Mouse (Mus musculus): ENCODE data around the gene Fzd9. TPM values are rescaled to one million over a fixed set of nuclear protein-coding genes. Genes with fewer than 3 reads are reported as not detected.
"Not testable (repeated sequence)": the region's sequence is repeated elsewhere in the genome, so short reads cannot be mapped to it uniquely, and the experiment has no call there.

Gene Fzd9
- polyA plus RNA-seq, 1 experiment from 2014 or later = 27.7 TPM

- Histone ChIP-seq H3K4me2 (0 out of 2 replicates have a peak overlapping the region, but pooled peaks have one; percentile 5), H3K27ac (no peak overlapping the region), H3K36me3 (replicated peaks) (peaks cover 54% of the 10 kb centered on the region), H3K9ac (peak overlapping the region; percentile 30; the same call in 1 of the 2 replicates), H3K27me3 (peaks cover 19% of the 10 kb centered on the region), H3K4me3 (replicated peaks) (no peak overlapping the region), H3K4me1 (peaks cover 44% of the 10 kb centered on the region), H3K9me3 (no peaks in the 10 kb centered on the region)
- 49% methylated on average over 4 of the region's 4 CpGs for WGBS
- ATAC-seq (ENCODE audit: low FRiP score) = no peak
Measured at GRCm38 (mm10) chr5:135246531-135246930, 4.5 kb downstream of the Fzd9 start.

- H3K4me3 ChIP-seq (replicated peaks) = no peak overlapping the region
- H3K27me3 ChIP-seq = no peaks in the 10 kb centered on the region
- 92% methylated on average over 1 of the region's 1 CpGs for WGBS
- ATAC-seq (ENCODE audit: low FRiP score) = no peak
- no peak overlapping the region for H3K27ac ChIP-seq
- peaks cover 16% of the 10 kb centered on the region for H3K4me1 ChIP-seq
- H3K9me3 ChIP-seq = no peaks in the 10 kb centered on the region
- peaks cover 88% of the 10 kb centered on the region for H3K36me3 ChIP-seq (replicated peaks)
- H3K9ac ChIP-seq = no peak overlapping the region
- no peak overlapping the region for H3K4me2 ChIP-seq
Measured at GRCm38 (mm10) chr5:135243166-135243565, 7.9 kb downstream of the Fzd9 start.

DNA sequence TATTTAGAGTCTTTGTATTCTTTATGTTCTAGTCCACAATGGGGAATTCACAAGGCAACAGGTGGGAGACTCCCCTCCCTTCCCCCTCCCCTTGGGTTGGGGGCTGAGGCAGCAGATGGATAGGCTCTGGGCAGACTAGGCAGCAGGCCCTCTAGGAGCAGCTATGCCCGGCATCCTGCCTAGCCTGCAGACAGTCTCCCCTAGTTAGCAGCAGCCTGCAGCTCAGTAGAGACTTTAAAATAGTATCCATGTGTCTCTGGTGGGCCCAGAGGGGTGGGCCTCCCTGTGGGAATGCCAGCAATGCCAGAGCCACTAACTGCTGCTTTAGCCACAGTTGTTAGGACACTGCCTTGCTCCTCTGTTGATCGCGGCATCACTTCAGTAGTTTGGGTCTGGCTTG, 8.4 kb downstream of the Fzd9 start:
- WGBS = 93% methylated on average over 3 of the region's 3 CpGs
- Histone ChIP-seq H3K4me2 (no peak overlapping the region), H3K27ac (no peak overlapping the region), H3K9ac (no peak overlapping the region), H3K9me3 (no peaks in the 10 kb centered on the region), H3K36me3 (replicated peaks) (peaks cover 93% of the 10 kb centered on the region), H3K4me1 (peaks cover 12% of the 10 kb centered on the region), H3K4me3 (replicated peaks) (no peak overlapping the region), H3K27me3 (no peaks in the 10 kb centered on the region)
- ATAC-seq (ENCODE audit: low FRiP score) = no peak

- Histone ChIP-seq H3K36me3 (replicated peaks) (peaks cover 95% of the 10 kb centered on the region), H3K4me2 (no peak overlapping the region), H3K9me3 (no peaks in the 10 kb centered on the region), H3K27me3 (no peaks in the 10 kb centered on the region), H3K4me1 (peaks cover 7% of the 10 kb centered on the region), H3K4me3 (replicated peaks) (no peak overlapping the region), H3K27ac (no peak overlapping the region), H3K9ac (no peak overlapping the region)
- ATAC-seq (ENCODE audit: low FRiP score) = no peak
- WGBS = 84% methylated on average over 12 of the region's 12 CpGs
Measured at GRCm38 (mm10) chr5:135242136-135242535, 8.9 kb downstream of the Fzd9 start.

GRCm38 (mm10) chr5:135241474-135241873, 9.6 kb downstream of the Fzd9 start:
- Histone ChIP-seq H3K27ac (no peak overlapping the region; the same call in 1 of the 2 replicates), H3K9me3 (no peaks in the 10 kb centered on the region), H3K9ac (no peak overlapping the region), H3K4me3 (replicated peaks) (no peak overlapping the region), H3K4me1 (0 out of 2 replicates have a peak, but pooled peaks cover 6% of the 10 kb centered on the region), H3K36me3 (replicated peaks) (peaks cover 100% of the 10 kb centered on the region), H3K4me2 (no peak overlapping the region), H3K27me3 (no peaks in the 10 kb centered on the region)
- ATAC-seq (ENCODE audit: low FRiP score) = no peak
- WGBS = 70% methylated on average over 1 of the region's 1 CpGs

GRCm38 (mm10) chr5:135238832-135239231, 12.2 kb downstream of the Fzd9 start:
- whole genome bisulfite sequencing = 78% methylated on average over 2 of the region's 2 CpGs

DNA sequence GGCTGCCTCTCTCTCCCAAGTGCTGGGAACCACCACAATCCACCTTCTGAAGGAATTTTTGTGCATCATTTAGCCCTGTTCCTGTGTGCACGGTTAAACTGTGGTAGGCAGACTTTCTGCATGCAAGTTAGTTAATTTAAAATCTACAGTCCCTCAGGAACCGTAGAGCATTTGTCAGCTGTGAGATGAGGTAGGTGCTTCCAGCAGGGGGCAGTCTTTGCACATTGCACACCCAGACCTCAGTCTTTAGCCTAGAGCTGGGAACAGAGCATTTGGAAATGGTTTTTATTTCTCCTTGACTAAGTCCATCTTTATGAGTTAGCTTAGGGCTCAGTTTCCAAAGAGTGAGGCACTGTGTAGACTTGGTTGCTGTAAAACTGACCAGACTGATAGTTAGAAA, 14.5 kb downstream of the Fzd9 start:
- H3K9ac ChIP-seq = no peak overlapping the region
- ATAC-seq (ENCODE audit: low FRiP score) = no peak

More at GRCm38 (mm10) chr5:135238832-135239231, 12.2 kb downstream of the Fzd9 start:
- H3K27ac ChIP-seq = no peak overlapping the region
- no peaks in the 10 kb centered on the region for H3K4me1 ChIP-seq
- no peaks in the 10 kb centered on the region for H3K27me3 ChIP-seq
- H3K9ac ChIP-seq = no peak overlapping the region
- no peak overlapping the region for H3K4me2 ChIP-seq
- peaks cover 99% of the 10 kb centered on the region for H3K36me3 ChIP-seq (replicated peaks)
- no peak for ATAC-seq (ENCODE audit: low FRiP score)
- no peak overlapping the region for H3K4me3 ChIP-seq (replicated peaks)
- no peaks in the 10 kb centered on the region for H3K9me3 ChIP-seq

GRCm38 (mm10) chr5:135233166-135233920, 17.7 kb downstream of the Fzd9 start:
- H3K27me3 ChIP-seq = no peaks in the 10 kb centered on the region
- H3K27ac ChIP-seq = no peak overlapping the region
- no peak overlapping the region for H3K9ac ChIP-seq
- no peaks in the 10 kb centered on the region for H3K4me1 ChIP-seq
- peaks cover 97% of the 10 kb centered on the region for H3K36me3 ChIP-seq (replicated peaks)
- no peak overlapping the region for H3K4me3 ChIP-seq (replicated peaks)
- no peak overlapping the region for H3K4me2 ChIP-seq
- no peaks in the 10 kb centered on the region for H3K9me3 ChIP-seq
- no peak for ATAC-seq (ENCODE audit: low FRiP score)
- WGBS = 90% methylated on average over 8 of the region's 8 CpGs

More for the DNA sequence above, 14.5 kb downstream of the Fzd9 start:
- H3K4me2 ChIP-seq = no peak overlapping the region
- peaks cover 99% of the 10 kb centered on the region for H3K36me3 ChIP-seq (replicated peaks)
- no peak overlapping the region for H3K27ac ChIP-seq
- no peak overlapping the region for H3K4me3 ChIP-seq (replicated peaks)
- no peaks in the 10 kb centered on the region for H3K4me1 ChIP-seq
- WGBS = 54% methylated on average over 2 of the region's 2 CpGs
- H3K27me3 ChIP-seq = no peaks in the 10 kb centered on the region
- H3K9me3 ChIP-seq = no peaks in the 10 kb centered on the region

DNA sequence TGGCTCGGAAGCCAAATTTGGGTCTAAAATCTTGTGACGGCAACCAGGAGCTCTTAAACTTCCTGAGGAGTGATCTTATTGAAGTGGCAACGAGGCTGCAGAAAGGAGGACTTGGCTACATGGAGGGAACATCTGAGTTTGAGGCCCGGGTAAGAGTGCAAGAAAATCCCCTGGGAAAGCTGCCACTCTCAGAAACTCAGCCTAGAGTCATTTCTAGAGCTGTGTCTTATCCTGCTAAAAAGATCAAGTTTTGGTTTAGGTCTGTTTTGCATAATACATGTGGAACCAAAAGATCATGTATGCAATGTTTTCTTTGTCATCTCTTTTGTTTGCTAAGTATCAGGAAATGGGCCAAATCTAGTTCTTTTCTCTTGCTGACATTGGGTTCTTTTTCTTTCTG, 20.8 kb downstream of the Fzd9 start:
- H3K27me3 ChIP-seq = no peaks in the 10 kb centered on the region
- no peaks in the 10 kb centered on the region for H3K4me1 ChIP-seq
- H3K36me3 ChIP-seq (replicated peaks) = peaks cover 91% of the 10 kb centered on the region
- ATAC-seq (ENCODE audit: low FRiP score) = no peak
- no peak overlapping the region for H3K27ac ChIP-seq
- no peak overlapping the region for H3K4me3 ChIP-seq (replicated peaks)
- H3K4me2 ChIP-seq = no peak overlapping the region
- H3K9me3 ChIP-seq = no peaks in the 10 kb centered on the region
- WGBS = 87% methylated on average over 4 of the region's 4 CpGs
- H3K9ac ChIP-seq = no peak overlapping the region

- H3K4me2 ChIP-seq; H3K27ac ChIP-seq; H3K4me3 ChIP-seq (replicated peaks); ATAC-seq (ENCODE audit: low FRiP score); H3K9ac ChIP-seq; H3K27me3 ChIP-seq; H3K9me3 ChIP-seq; H3K4me1 ChIP-seq: not testable (repeated sequence)
- 93% methylated on average over 4 of the region's 4 CpGs for WGBS
- H3K36me3 ChIP-seq (replicated peaks) = peaks cover 87% of the 10 kb centered on the region
Measured at GRCm38 (mm10) chr5:135225879-135226278, 25.2 kb downstream of the Fzd9 start.

DNA sequence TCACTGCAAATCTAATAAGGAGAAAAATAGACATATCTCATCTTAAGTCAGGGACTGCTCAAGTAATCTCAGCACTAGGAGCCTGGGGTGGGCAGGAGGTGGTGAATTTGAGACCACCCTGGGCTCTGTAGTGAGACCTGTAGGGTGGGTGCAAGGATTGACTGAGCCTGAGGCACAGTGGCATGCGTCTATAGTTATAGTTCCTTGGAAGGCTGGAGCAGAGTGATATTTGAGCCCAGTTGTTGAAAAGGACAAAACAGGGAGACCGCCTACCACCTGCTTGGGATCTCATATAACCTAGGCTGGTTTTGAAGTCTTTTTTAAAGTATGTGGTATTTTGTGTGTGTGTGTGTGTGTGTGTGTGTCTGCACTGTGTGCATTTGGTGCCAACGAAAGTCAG, 26.9 kb downstream of the Fzd9 start:
- WGBS = 90% methylated on average over 3 of the region's 3 CpGs
- peaks cover 86% of the 10 kb centered on the region for H3K36me3 ChIP-seq (replicated peaks)
- ATAC-seq (ENCODE audit: low FRiP score) = no peak

DNA sequence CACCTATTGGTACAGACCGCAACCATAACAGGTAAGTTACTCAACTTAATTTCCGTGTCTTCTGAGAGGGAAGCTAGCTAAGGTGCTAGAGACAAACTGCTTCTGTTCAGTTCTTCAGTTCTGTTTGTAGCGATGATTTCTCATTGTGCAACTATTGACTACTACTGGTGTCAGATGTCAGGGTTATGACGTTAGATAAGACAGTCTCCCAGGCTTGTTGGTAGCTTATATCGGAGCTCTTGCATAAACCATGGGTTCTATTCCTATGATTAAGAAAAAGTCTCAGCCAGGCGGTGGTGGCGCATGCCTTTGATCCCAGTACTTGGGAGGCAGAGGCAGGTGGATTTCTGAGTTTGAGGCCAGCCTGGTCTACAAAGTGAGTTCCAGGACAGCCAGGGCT, 29.0 kb downstream of the Fzd9 start:
- H3K4me1 ChIP-seq = no peaks in the 10 kb centered on the region
- H3K9me3 ChIP-seq = no peaks in the 10 kb centered on the region
- no peak overlapping the region for H3K27ac ChIP-seq
- WGBS = 95% methylated on average over 7 of the region's 7 CpGs
- H3K4me3 ChIP-seq (replicated peaks) = no peak overlapping the region
- no peak overlapping the region for H3K4me2 ChIP-seq
- no peak overlapping the region for H3K9ac ChIP-seq
- H3K36me3 ChIP-seq (replicated peaks) = peaks cover 88% of the 10 kb centered on the region
- H3K27me3 ChIP-seq = no peaks in the 10 kb centered on the region
- ATAC-seq (ENCODE audit: low FRiP score) = no peak

More for the DNA sequence above, 26.9 kb downstream of the Fzd9 start:
- Histone ChIP-seq H3K27me3 (no peaks in the 10 kb centered on the region), H3K4me2 (no peak overlapping the region), H3K9me3 (no peaks in the 10 kb centered on the region), H3K9ac (no peak overlapping the region), H3K4me1 (no peaks in the 10 kb centered on the region), H3K4me3 (replicated peaks) (no peak overlapping the region), H3K27ac (no peak overlapping the region)

GRCm38 (mm10) chr5:135220941-135221340, 30.1 kb downstream of the Fzd9 start:
- ATAC-seq (ENCODE audit: low FRiP score) = no peak
- no peak overlapping the region for H3K4me3 ChIP-seq (replicated peaks)
- H3K27me3 ChIP-seq = no peaks in the 10 kb centered on the region
- H3K9ac ChIP-seq = no peak overlapping the region
- no peak overlapping the region for H3K4me2 ChIP-seq
- no peaks in the 10 kb centered on the region for H3K4me1 ChIP-seq
- no peak overlapping the region for H3K27ac ChIP-seq
- no peaks in the 10 kb centered on the region for H3K9me3 ChIP-seq
- H3K36me3 ChIP-seq (replicated peaks) = peaks cover 91% of the 10 kb centered on the region
